Mouse (Mus musculus) MEL-GATA-1-ER (cell line): ENCODE measurements around the gene Gimap4.
"Not testable (repeated sequence)": the region's sequence is repeated elsewhere in the genome, so short reads cannot be mapped to it uniquely, and the experiment has no call there.

Source experiments
- DNase-seq: peaks from one replicate; pipeline ENCODE4 v3.0.0-alpha.2; 2012; ENCODE audit warnings: low read depth; ENCODE audit errors: extremely low read depth

Gimap4 gene

GRCm38 (mm10) chr6:48675931-48676859 lies 8.2 kb upstream of the Gimap4 start, which contains the start of gene Gimap9:
Gene Gimap9, plus strand, starts transcription at chr6:48676129.
- DNase-seq = peak; percentile 39

GRCm38 (mm10) chr6:48676860-48677415 lies 7.4 kb upstream of the Gimap4 start:
- DNase-seq = no peak

- no peak for DNase-seq
Measured at GRCm38 (mm10) chr6:48677492-48678345, 6.6 kb upstream of the Gimap4 start.

- DNase-seq = no peak
Measured at GRCm38 (mm10) chr6:48678391-48678790, 6.0 kb upstream of the Gimap4 start.

GRCm38 (mm10) chr6:48679701-48680100 lies 4.6 kb upstream of the Gimap4 start:
- DNase-seq = no peak

- DNase-seq = no peak
Measured at GRCm38 (mm10) chr6:48680421-48680820, 3.9 kb upstream of the Gimap4 start.

- no peak for DNase-seq
Measured at GRCm38 (mm10) chr6:48681472-48682090, 2.8 kb upstream of the Gimap4 start.

GRCm38 (mm10) chr6:48682271-48682670 lies 2.1 kb upstream of the Gimap4 start:
- no peak for DNase-seq

GRCm38 (mm10) chr6:48683263-48683821 lies 1.0 kb upstream of the Gimap4 start:
- DNase-seq = not testable (repeated sequence)

GRCm38 (mm10) chr6:48684806-48685205 lies 457 bp downstream of the Gimap4 start:
- DNase-seq = no peak

- DNase-seq = no peak
Measured at GRCm38 (mm10) chr6:48685251-48685650, 902 bp downstream of the Gimap4 start.

- DNase-seq = no peak
Measured at GRCm38 (mm10) chr6:48685694-48686665, 1.6 kb downstream of the Gimap4 start.

GRCm38 (mm10) chr6:48687077-48687476 lies 2.7 kb downstream of the Gimap4 start:
- DNase-seq = peak; percentile 18

GRCm38 (mm10) chr6:48689320-48689719 lies 5.0 kb downstream of the Gimap4 start:
- no peak for DNase-seq

- DNase-seq = no peak
Measured at GRCm38 (mm10) chr6:48692962-48693361, 8.6 kb downstream of the Gimap4 start.

GRCm38 (mm10) chr6:48696830-48697554 lies 12.6 kb downstream of the Gimap4 start:
- DNase-seq = no peak

GRCm38 (mm10) chr6:48697555-48697930 lies 13.2 kb downstream of the Gimap4 start:
- DNase-seq = no peak

- no peak for DNase-seq
Measured at GRCm38 (mm10) chr6:48698066-48698856, 13.9 kb downstream of the Gimap4 start.
